Mouse (Mus musculus) adrenal gland, postnatal 36 days (tissue): ENCODE measurements around the gene Trp53inp2. TPM values are rescaled to one million over a fixed set of nuclear protein-coding genes. Genes with fewer than 3 reads are reported as not detected.

ENCODE experiments used
- DNase-seq, 2 experiments: peaks; one replicate each; pipeline ENCODE4 v3.0.0; 2021; ENCODE audit warnings: mixed read lengths in 1 of 2
- long read RNA-seq, 2 experiments: library from polyadenylated mRNA; stranded (forward); transcript quantifications; one replicate each; pipeline ENCODE4 v2.0.0; 2021; ENCODE audit warnings: borderline sequencing depth in 2 of 2
- total RNA-seq, 2 experiments: library from RNA; stranded (reverse); gene quantifications; 2 replicates each; pipeline ENCODE4 v1.2.3; 2021

Gene Trp53inp2
- total RNA-seq: 100 to 1,000 TPM; 283 to 299 TPM
- long read RNA-seq, experiment 1, partial matches to known transcripts: 1 of 88 reads
- long read RNA-seq, experiment 1, other reads (novel, unspliced or antisense): 83 of 88 reads
- long read RNA-seq, experiment 2, transcript Trp53inp2-201 (4 exons, 3,979 nt): major isoform, 16 of 36 reads
- long read RNA-seq, experiment 2, partial matches to known transcripts: 0 of 36 reads
- long read RNA-seq, experiment 2, other reads (novel, unspliced or antisense): 19 of 36 reads

GRCm38 (mm10) chr2:155380261-155381059, at the start of gene Trp53inp2:
Gene Trp53inp2, plus strand, starts transcription at chr2:155381059.
- DNase-seq: peak in 1 of 2 experiments; percentile 19

GRCm38 (mm10) chr2:155331351-155331750, 49.5 kb upstream of the Trp53inp2 start:
- no peak for DNase-seq

GRCm38 (mm10) chr2:155333421-155333820, 47.4 kb upstream of the Trp53inp2 start:
- DNase-seq: peak in 1 of 2 experiments; percentile 42

- peak; percentile 14 to 42 for DNase-seq
Observed at GRCm38 (mm10) chr2:155335231-155335630, 45.6 kb upstream of the Trp53inp2 start.

GRCm38 (mm10) chr2:155336254-155336653, 44.6 kb upstream of the Trp53inp2 start:
- DNase-seq: no peak

GRCm38 (mm10) chr2:155340166-155340565, 40.7 kb upstream of the Trp53inp2 start:
- no peak for DNase-seq

GRCm38 (mm10) chr2:155346670-155347069, 34.2 kb upstream of the Trp53inp2 start:
- peak; percentile 41 to 65 for DNase-seq

GRCm38 (mm10) chr2:155354402-155354801, 26.5 kb upstream of the Trp53inp2 start:
- DNase-seq: no peak

- DNase-seq: peak; percentile 93 to 94
Observed at GRCm38 (mm10) chr2:155356971-155357591, 23.8 kb upstream of the Trp53inp2 start, which contains the start of gene Pigu. Gene Pigu, minus strand, starts transcription at chr2:155357430.

- no peak for DNase-seq
Observed at GRCm38 (mm10) chr2:155357686-155358399, 23.0 kb upstream of the Trp53inp2 start.

GRCm38 (mm10) chr2:155367635-155368284, 13.1 kb upstream of the Trp53inp2 start:
- DNase-seq: no peak

GRCm38 (mm10) chr2:155369333-155369883, 11.5 kb upstream of the Trp53inp2 start:
- DNase-seq: peak; percentile 56 to 76

GRCm38 (mm10) chr2:155372451-155372850, 8.4 kb upstream of the Trp53inp2 start:
- DNase-seq: no peak

- DNase-seq: no peak
Observed at GRCm38 (mm10) chr2:155373302-155373701, 7.6 kb upstream of the Trp53inp2 start.

- no peak for DNase-seq
Observed at GRCm38 (mm10) chr2:155373886-155374285, 7.0 kb upstream of the Trp53inp2 start.

GRCm38 (mm10) chr2:155374521-155374920, 6.3 kb upstream of the Trp53inp2 start:
- DNase-seq: no peak

- no peak for DNase-seq
Observed at GRCm38 (mm10) chr2:155376191-155376590, 4.7 kb upstream of the Trp53inp2 start.

GRCm38 (mm10) chr2:155381060-155381437, 190 bp downstream of the Trp53inp2 start:
- no peak for DNase-seq

GRCm38 (mm10) chr2:155381643-155382331, 928 bp downstream of the Trp53inp2 start:
- peak; percentile 98 to 99 for DNase-seq

GRCm38 (mm10) chr2:155382332-155382700, 1.5 kb downstream of the Trp53inp2 start:
- no peak for DNase-seq
